ENCODE assay signal across 20 mouse cellular contexts in genomic region chr5:74168085-74168484, GRCm38 (mm10). TPM values are rescaled to one million over a fixed set of nuclear protein-coding genes. Genes with fewer than 3 reads are reported as not detected.
DNase-seq lines count a peak whose midpoint lies in the region; ATAC-seq and TF ChIP-seq lines count a peak whose summit lies in the region.
"Had no signal": no experiment of that assay in that cellular context is flagged by ENCODE, and none has a peak within 500 bp of the region (broad histone marks: within the 10 kb centered on the region; RNA-seq: fewer than 3 reads in every experiment).

No protein-coding gene starts in this region.

- H3K36me3 ChIP-seq in kidney, postnatal 0 days (ENCODE audit: insufficient read depth, low read length), result no peaks in the 10 kb centered on the region
- no peaks in the 10 kb centered on the region for H3K36me3 ChIP-seq in intestine, embryonic 15.5 days
- no peaks in the 10 kb centered on the region for H3K36me3 ChIP-seq in stomach, postnatal 0 days (ENCODE audit: control insufficient read depth, insufficient read depth, low read length)
- H3K36me3 ChIP-seq in hindbrain, embryonic 16.5 days (ENCODE audit: control insufficient read depth, insufficient read depth, low read length), result no peaks in the 10 kb centered on the region
- H3K36me3 ChIP-seq: hindbrain, embryonic 13.5 days; midbrain, embryonic 12.5 days had no signal

- no peak overlapping the region for H3K4me2 ChIP-seq in kidney, postnatal 0 days (ENCODE audit: low read length)
- H3K4me2 ChIP-seq in intestine, embryonic 15.5 days (replicated peaks), result no peak overlapping the region
- no peak overlapping the region for H3K4me2 ChIP-seq in stomach, postnatal 0 days (replicated peaks; ENCODE audit: low read depth)
- no peak overlapping the region for H3K4me2 ChIP-seq in hindbrain, embryonic 16.5 days (ENCODE audit: low read length)
- H3K4me2 ChIP-seq: hindbrain, embryonic 13.5 days; midbrain, embryonic 12.5 days had no signal

- H3K27ac ChIP-seq in kidney, postnatal 0 days, result no peak overlapping the region
- no peak overlapping the region for H3K27ac ChIP-seq in intestine, embryonic 15.5 days
- no peak overlapping the region for H3K27ac ChIP-seq in stomach, postnatal 0 days (replicated peaks)
- no peak overlapping the region for H3K27ac ChIP-seq in hindbrain, embryonic 16.5 days (ENCODE audit: low read depth, low read length)
- H3K27ac ChIP-seq: hindbrain, embryonic 13.5 days; liver, embryonic 14.5 days; macrophage; midbrain, embryonic 12.5 days had no signal

- DNase-seq in kidney, postnatal 0 days (ENCODE audit: low spot score), result peak; percentile 29
- no peak for DNase-seq in kidney, postnatal 4 days
- peak; percentile 90 for DNase-seq in NIH3T3 (ENCODE audit: low read depth)
- DNase-seq in stomach, postnatal 0 days (ENCODE audit: low spot score), result no peak
- no peak for DNase-seq in gastrocnemius, adult 18-20 months (ENCODE audit: low spot score)
- DNase-seq: adrenal gland, postnatal 10 days; cerebellum, adult 9-10 months; gastrocnemius, postnatal 36 days; heart, postnatal 10 days; kidney, adult 11 months; kidney, postnatal 25 days; thymus, postnatal 36 days had no signal

- no peaks in the 10 kb centered on the region for H3K27me3 ChIP-seq in kidney, postnatal 0 days (ENCODE audit: insufficient read depth, low read length)
- no peaks in the 10 kb centered on the region for H3K27me3 ChIP-seq in intestine, embryonic 15.5 days (replicated peaks)
- H3K27me3 ChIP-seq in stomach, postnatal 0 days (ENCODE audit: control insufficient read depth, insufficient read depth, low read length), result no peaks in the 10 kb centered on the region
- no peaks in the 10 kb centered on the region for H3K27me3 ChIP-seq in hindbrain, embryonic 16.5 days (replicated peaks; ENCODE audit: control insufficient read depth, insufficient read depth, low read length)
- H3K27me3 ChIP-seq: hindbrain, embryonic 13.5 days; Patski had no signal

- 68% methylated on average over 3 of the region's 3 CpGs for WGBS in kidney, postnatal 0 days
- 46% methylated on average over 3 of the region's 3 CpGs for WGBS in intestine, embryonic 15.5 days
- WGBS in stomach, postnatal 0 days, result 38% methylated on average over 3 of the region's 3 CpGs
- WGBS in hindbrain, embryonic 16.5 days, result 91% methylated on average over 3 of the region's 3 CpGs

- no peak for TF ChIP-seq EP300 in stomach, postnatal 0 days (optimal IDR thresholded peaks at IDR 0.05)

- no peak overlapping the region for H3K9ac ChIP-seq in kidney, postnatal 0 days (ENCODE audit: low read depth, low read length)
- H3K9ac ChIP-seq in intestine, embryonic 15.5 days, result no peak overlapping the region
- H3K9ac ChIP-seq in stomach, postnatal 0 days (ENCODE audit: low read length), result no peak overlapping the region
- H3K9ac ChIP-seq in hindbrain, embryonic 16.5 days (ENCODE audit: low read depth, low read length), result no peak overlapping the region
- H3K9ac ChIP-seq: hindbrain, embryonic 13.5 days; liver, embryonic 14.5 days; midbrain, embryonic 12.5 days had no signal

- H3K4me1 ChIP-seq in kidney, postnatal 0 days (replicated peaks; ENCODE audit: insufficient read depth, low read length), result peaks cover 7% of the 10 kb centered on the region; the same call in 1 of the 2 replicates
- H3K4me1 ChIP-seq in intestine, embryonic 15.5 days (replicated peaks), result peaks cover 19% of the 10 kb centered on the region
- no peaks in the 10 kb centered on the region for H3K4me1 ChIP-seq in stomach, postnatal 0 days (replicated peaks; ENCODE audit: control insufficient read depth, insufficient read depth)
- no peaks in the 10 kb centered on the region for H3K4me1 ChIP-seq in hindbrain, embryonic 16.5 days (ENCODE audit: control insufficient read depth, insufficient read depth, low read depth, low read length)
- H3K4me1 ChIP-seq: hindbrain, embryonic 13.5 days had no signal

- TF ChIP-seq CTCF in kidney, postnatal 0 days (IDR thresholded peaks at IDR 0.05; ENCODE audit: low read depth), result no peak
- TF ChIP-seq CTCF in stomach, postnatal 0 days (IDR thresholded peaks at IDR 0.05; ENCODE audit: low read depth), result no peak

- H3K4me3 ChIP-seq in kidney, postnatal 0 days (replicated peaks; ENCODE audit: low read depth, low read length), result no peak overlapping the region
- H3K4me3 ChIP-seq in intestine, embryonic 15.5 days (replicated peaks), result no peak overlapping the region
- H3K4me3 ChIP-seq in stomach, postnatal 0 days (ENCODE audit: low read depth, low read length), result no peak overlapping the region
- no peak overlapping the region for H3K4me3 ChIP-seq in hindbrain, embryonic 16.5 days (ENCODE audit: low read length)
- H3K4me3 ChIP-seq: hindbrain, embryonic 13.5 days; midbrain, embryonic 12.5 days had no signal

- no peaks in the 10 kb centered on the region for H3K9me3 ChIP-seq in kidney, postnatal 0 days (replicated peaks; ENCODE audit: low read length)
- H3K9me3 ChIP-seq in intestine, embryonic 15.5 days, result no peaks in the 10 kb centered on the region
- H3K9me3 ChIP-seq in stomach, postnatal 0 days (ENCODE audit: control insufficient read depth, low read length), result no peaks in the 10 kb centered on the region
- no peaks in the 10 kb centered on the region for H3K9me3 ChIP-seq in hindbrain, embryonic 16.5 days (ENCODE audit: control insufficient read depth, low read length)
- H3K9me3 ChIP-seq: hindbrain, embryonic 13.5 days; midbrain, embryonic 12.5 days had no signal

- ATAC-seq in kidney, postnatal 0 days (replicated peaks; ENCODE audit: low FRiP score, low read depth), result no peak
- ATAC-seq in intestine, embryonic 15.5 days, result 0 out of 2 replicates have a peak, but pooled peaks have one; percentile 21
- peak; percentile 53; the same call in 1 of the 2 replicates for ATAC-seq in stomach, postnatal 0 days (ENCODE audit: low FRiP score, low TSS enrichment)
- ATAC-seq in hindbrain, embryonic 16.5 days, result no peak
- ATAC-seq: forebrain, embryonic 16.5 days; Patski had no signal

RNA-seq across cellular contexts. Expression of gene Rasl11b, which starts 27.0 kb away (rescaled TPM):
- 96.5 and 99.9 TPM in 2 replicates for polyA plus RNA-seq in kidney, postnatal 0 days (2015; fragmentation: Nextera tagmentation; extraction: Ambion mirVana)
- 34.9 and 38.3 TPM in 2 replicates for polyA plus RNA-seq in intestine, embryonic 15.5 days (2015; fragmentation: Nextera tagmentation; extraction: Ambion mirVana)
- 33.6 and 45.0 TPM in 2 replicates for polyA plus RNA-seq in stomach, postnatal 0 days (2015; fragmentation: Nextera tagmentation; extraction: Ambion mirVana)
- 19.9 and 20.7 TPM in 2 replicates for polyA plus RNA-seq in hindbrain, embryonic 16.5 days (2015; fragmentation: Nextera tagmentation; extraction: Ambion mirVana)
- 1 to 10 TPM; 2.8 to 4.7 TPM for total RNA-seq in gastrocnemius, adult 18-20 months (2021)
- polyA plus RNA-seq: macrophage had no signal

Comparison
In these comparisons a context has a peak if more than half of its experiments do, and no peak if none do; other contexts are left out.
1. DNase-seq: peak in kidney, postnatal 0 days (single experiment) and NIH3T3 (single experiment); none in kidney, postnatal 4 days (0 of 2), stomach, postnatal 0 days (single experiment) and gastrocnemius, adult 18-20 months (single experiment).
2. ATAC-seq: peak in intestine, embryonic 15.5 days (single experiment) and stomach, postnatal 0 days (single experiment); none in kidney, postnatal 0 days (single experiment) and hindbrain, embryonic 16.5 days (single experiment).